Mouse (Mus musculus) lung, embryonic 16.5 days (tissue): ENCODE measurements around the gene Atg2b. TPM values are rescaled to one million over a fixed set of nuclear protein-coding genes. Genes with fewer than 3 reads are reported as not detected.

Experiments used
- polyA plus RNA-seq: library from polyadenylated mRNA; unstranded; fragments of >200 nt; fragmentation: Nextera tagmentation; extraction: Ambion mirVana; gene quantifications from 2 replicates; pipeline ENCODE4 v1.2.1, GENCODE M21; 2015

Atg2b gene
- polyA plus RNA-seq, 1 experiment from 2014 or later = 11.1 TPM

Other genes with a start within 250 kb of the Atg2b start
- gene D430019H16Rik, start 231.4 kb downstream of the Atg2b start, polyA plus RNA-seq = 1.1 and 1.2 TPM in 2 replicates
- 1.3 and 1.6 TPM in 2 replicates for gene Bdkrb2, start 122.0 kb downstream of the Atg2b start, polyA plus RNA-seq
- not detected in 2 replicates for gene Bdkrb1, start 82.1 kb downstream of the Atg2b start, polyA plus RNA-seq
- gene Gskip, start 382 bp downstream of the Atg2b start, polyA plus RNA-seq = 27.1 and 29.1 TPM in 2 replicates
- gene Ak7, start 20.8 kb upstream of the Atg2b start, polyA plus RNA-seq = 2.8 and 3.1 TPM in 2 replicates
- gene Papola, start 99.5 kb upstream of the Atg2b start, polyA plus RNA-seq = 176 and 188 TPM in 2 replicates